Mouse (Mus musculus): Measurements from ENCODE around the gene Nr3c2.
A peak's percentile ranks its signal among the peaks of the same experiment; 100 is the strongest.

The Nr3c2 gene

DNA sequence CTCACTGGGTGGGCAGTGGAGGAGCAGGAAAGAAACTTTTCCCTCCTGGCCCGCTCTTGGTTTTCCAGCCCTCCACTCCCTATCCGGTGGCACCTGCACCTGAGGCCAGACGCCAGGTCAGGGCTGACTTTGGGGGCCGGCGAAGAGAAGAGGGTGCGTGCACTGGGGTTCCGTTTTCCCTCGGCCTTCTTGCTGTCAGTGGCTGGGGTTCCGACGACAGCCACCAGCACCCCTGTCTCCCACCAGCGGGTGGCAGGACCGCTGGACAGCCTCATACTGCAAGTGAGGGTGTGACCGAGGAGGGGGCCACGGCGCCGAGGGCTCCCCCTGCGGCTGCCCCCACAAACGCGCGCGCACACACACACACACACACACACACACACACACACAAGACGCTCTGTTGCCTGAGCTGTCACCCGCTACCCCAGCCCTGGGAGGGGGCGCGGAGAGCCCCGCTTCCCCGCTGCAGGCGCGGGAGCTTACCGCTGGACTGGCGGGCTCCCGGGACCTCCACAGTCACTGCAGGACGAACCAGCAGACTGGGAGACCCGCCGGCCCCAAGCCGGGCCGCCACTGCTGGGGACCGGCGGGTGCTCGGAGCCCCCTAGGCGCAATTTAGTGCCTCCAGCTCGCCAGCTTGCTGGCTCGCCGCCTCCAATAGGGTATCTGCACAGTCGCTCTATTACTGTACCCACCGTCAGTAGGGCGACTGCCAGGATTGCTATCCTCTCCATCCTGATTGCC lies at the start of gene Nr3c2:
TSS of gene Nr3c2 (plus strand) at position 32 of the 744 bp plus-strand sequence.
- no peak for DNase-seq (ENCODE audit: low read depth, low spot score)

DNA sequence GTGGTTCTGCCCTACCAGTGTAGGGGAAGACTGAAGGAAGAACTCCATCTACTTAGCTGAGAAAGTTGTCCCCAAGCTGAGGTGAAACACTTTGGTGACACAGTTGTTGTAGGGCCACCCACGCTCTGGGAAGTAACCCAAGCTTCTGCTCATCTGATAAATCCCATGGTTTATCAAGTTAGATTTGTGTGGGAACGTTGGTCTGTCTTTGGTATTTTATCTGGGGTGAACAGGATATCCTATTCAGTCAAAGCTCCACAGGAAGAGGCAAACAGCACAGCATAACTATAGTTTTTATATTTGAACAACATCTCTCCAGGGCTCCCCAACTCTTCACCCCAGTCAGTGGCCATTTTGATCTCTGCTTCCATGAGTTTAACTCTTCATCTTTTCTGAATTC lies 40.7 kb upstream of the Nr3c2 start:
- no peak for DNase-seq (ENCODE audit: low read depth, low spot score)

DNA sequence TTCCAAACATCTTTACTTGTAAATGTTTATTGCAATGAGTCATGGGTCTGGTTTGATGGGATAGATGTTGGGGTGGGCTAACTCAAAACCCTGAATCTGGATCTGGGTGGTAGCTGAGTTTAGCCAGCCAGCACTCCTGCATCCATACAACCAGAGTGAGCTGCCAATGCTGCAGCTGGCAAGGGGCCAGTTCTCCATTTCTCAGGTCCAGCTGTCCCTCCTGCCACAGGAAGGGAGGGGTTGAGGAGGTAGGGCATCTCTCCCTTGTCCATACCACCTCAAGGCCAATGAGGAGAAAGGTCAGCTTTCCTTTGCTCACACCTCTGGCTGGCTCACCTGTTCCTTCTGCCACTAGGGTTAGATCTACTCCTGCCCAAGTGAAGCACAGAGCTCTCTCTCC lies 39.5 kb upstream of the Nr3c2 start:
- DNase-seq (ENCODE audit: low read depth, low spot score), result no peak

DNA sequence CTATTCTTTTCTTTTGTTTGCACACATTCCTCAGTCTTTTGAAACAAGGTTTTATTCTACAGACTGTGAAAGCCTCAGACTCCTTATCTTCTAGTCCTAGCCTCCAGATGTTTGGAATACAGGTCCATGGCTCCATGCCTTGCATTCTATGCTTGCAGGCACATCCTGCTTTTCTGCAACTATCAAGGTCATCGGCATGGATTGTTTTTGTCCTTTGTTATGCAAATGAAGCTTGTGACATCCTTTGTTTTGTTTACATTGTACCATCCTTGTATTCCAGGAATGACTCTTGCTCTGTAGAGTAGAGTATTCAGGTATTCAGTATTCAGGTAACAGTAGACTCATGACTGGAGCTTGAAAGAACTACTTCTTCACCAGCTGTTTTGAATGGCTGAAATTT lies 36.2 kb upstream of the Nr3c2 start:
- no peak for DNase-seq (ENCODE audit: low read depth, low spot score)

DNA sequence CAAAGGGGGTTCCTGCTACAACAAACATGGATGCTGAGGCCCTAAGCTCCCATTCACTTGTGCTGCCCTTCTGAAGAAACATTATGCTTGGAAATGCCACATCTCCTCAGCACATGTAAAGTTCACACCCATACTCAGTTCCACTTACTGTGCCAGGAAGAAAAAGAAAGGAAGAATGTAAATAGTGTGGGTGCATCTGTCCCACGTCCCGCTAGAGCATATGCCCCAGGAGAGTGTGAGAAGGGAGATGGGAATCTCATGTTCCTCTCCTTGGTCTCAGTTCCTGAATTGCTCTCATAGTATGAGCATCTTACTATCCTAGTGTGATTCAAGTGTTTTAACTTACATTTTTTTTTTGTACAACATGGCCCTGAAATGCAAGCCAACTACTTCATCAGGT lies 22.4 kb upstream of the Nr3c2 start:
- no peak for DNase-seq (ENCODE audit: low read depth, low spot score)

DNA sequence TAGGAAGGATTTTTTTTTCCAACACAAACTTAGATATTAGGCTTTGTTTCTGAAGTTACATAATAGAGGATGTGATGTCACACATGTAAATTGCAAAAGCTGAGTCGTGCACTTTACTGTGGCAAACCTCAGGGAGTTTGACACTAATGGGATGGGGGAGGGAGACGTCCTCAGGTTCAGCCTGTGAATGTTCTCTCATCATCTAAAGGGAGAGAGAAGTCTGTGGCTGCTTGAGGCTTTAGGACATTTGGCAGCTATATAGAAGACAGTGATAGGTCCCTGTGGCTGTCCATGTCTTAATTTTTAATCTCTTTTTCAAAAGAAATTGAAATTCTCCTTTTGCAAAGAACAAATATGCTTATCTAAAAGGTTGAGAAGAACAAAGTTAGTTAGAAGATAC lies 2.2 kb upstream of the Nr3c2 start:
- no peak for DNase-seq (ENCODE audit: low read depth, low spot score)

DNA sequence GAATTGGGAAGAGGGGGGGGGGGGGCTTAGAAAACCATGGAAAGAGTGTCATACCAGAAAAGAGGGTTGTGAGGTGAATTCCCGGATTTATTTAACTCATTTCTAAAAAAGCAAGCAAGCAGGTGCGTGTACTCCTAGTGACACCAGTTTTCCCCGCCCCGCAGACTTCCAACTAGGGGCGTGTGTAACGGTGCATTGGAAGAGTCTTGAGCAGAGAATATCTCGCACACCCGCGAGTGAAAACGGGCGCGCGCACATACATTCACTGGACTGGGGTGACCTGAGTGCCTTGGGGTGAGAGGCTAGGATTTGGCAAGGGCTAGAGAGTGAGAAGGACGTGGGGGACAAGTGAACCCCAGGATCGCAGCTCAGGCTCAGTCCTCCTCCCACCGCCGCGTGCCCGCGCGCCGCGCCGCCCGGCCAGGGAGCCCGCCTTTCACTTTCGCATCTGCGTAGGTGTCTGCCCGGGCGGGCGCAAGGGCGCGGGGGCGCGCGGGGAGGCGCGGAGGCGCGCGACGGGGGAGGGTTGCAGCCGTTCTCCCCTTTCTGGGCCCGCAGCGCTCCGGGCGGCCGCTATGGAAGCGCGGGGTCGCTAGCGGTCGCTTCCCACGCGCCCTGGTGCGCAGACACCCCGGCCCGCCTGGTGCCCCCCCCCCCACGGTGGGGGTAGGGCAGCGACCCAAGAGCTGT lies 376 bp upstream of the Nr3c2 start:
- peak; percentile 69 for DNase-seq (ENCODE audit: low read depth, low spot score)

DNA sequence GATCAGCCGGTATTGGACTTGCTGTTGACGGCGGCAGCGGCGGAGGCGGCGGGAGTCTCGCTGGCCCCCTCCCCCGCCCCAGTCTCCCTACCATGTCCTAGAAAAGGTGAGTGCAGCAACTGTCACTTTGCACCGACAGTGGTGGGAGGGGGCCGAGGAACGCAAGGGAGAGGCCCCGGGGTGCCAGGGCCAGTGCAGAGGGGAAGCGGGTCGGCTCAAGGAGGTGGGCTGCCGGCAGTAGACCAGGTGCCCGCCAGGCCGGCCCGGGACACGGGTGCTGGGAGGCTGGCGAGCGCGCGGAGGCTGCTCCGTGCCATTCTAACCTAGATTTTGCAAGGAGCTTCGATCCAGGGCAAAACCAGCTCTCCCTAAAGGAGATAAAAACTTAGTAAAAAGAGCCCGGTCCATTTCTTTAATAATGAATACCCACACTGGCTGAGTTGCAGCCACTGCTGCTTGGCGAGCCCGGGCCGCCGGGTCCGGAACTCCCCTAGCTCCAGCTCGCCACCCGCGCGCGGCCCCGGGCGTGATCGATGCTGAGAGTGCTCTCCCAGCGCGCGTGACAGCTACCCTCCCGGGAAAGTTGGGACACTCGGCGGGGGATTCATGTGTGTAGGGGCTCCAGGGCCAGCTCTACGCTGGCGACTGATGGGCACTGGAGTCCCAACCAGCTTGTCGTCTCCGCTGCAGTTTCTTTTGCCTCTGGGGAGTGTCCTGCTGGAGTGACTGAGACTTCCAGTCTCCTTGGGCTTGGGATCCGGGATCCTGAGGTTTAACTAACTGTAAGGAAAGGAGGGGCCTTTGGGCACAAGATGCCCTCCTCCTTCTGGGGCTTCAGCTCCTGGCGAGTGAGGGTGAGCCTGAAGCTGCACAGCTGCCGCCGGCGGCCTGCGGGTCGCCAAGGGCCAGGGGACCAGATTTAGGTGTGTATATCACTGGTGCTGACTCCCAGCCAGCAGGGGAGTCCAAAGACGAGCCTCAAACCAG lies 1.2 kb downstream of the Nr3c2 start:
- no peak for DNase-seq (ENCODE audit: low read depth, low spot score)

DNA sequence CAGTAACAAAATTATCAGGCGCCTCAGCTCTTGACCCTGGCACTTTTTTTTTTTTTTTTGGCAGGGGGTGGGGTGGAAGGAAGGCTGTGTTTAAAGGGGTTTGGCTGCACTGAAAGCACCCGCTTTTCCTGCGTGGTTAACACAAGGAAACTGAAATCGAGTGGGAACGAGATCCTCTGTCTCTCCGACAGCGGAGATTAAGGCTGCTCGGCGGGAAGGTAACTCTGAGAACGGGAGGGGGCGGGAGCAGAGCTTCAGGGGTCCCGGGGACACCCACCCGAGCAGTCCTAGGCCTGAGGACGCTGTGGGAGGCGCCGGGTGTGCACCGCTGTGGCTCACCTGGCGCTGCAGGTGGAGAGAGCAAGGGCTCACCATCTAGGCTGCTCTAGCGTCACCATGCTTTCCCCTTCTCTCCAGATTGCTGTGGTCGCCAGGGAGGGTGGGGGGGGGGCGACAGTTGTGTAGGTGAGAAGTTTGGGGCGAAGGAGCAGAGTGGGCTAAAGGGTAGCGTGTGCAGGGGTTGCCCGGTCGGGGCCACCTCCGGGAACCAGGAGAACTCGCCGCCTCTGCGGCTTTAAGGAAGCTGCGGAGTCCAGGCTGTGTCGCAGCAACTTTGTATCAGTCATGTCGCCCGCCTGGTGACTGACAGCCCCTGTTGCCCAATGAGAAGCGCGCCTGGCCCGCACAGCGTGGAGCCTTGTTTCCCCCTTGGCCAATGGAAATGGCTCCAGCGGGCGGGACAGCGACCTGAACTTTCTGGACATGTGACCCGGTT lies 2.4 kb downstream of the Nr3c2 start:
- DNase-seq (ENCODE audit: low read depth, low spot score), result peak; percentile 89

DNA sequence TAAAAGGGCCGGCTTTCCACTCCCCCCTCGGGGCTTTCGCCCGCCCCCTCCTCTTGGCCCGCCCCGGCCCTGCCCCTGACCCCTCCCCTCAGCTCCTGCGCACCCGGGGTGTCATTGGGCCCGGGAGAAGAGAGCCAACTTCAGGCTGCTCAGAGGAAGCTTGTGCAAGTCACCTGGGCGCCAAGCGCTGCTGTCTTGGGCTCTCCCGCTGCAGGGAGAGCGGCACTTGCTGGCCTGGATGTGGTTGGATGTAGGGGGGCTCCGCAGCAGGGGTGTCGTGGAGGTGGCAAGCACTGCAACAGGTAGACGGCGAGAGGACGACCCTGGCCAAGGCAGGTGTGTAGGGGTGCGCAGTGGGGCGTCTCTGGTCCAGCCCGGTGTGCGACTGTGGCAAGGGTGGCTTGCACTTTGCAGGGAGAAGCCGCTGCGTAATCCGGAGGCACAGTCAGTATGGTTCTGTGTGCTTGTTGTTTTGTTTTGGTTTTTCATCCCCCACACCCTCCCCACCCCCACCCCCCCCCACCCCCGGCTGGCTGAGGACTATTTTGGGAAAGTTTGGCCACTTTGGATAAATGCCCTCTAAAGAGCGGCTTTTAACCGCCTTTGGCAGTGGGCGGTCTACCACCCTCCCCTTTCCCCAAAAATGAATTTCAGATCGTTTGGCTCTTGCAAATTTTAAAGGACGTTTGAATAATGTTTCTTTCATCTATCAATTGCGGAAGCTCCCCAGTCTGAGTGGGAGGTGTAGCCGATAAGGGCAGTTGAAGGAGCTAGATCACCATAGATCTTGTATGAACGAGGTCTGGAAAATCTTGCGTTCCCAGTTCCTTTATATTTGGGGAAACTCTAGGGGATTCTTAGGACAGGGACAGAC lies 3.2 kb downstream of the Nr3c2 start:
- no peak for DNase-seq (ENCODE audit: low read depth, low spot score)

DNA sequence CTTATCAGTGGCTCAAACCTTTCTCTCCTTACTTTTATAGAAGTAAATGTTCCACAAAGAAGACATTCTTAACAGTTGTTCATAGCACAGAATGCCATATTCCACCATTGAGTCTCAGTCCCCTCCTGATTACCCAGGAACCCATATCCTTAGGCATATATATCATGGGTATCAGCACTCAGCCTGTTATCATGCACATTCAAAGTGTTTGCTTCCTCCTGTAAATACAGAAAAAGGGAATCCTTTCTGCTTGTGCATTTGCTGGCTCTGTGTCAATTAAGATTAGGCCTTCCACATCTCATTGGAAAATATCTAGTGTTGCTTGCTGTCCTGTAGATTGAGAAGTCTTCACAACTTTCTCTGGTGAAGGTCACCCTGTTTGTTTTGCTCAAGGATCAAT lies 12.0 kb downstream of the Nr3c2 start:
- DNase-seq (ENCODE audit: low read depth, low spot score), result no peak

DNA sequence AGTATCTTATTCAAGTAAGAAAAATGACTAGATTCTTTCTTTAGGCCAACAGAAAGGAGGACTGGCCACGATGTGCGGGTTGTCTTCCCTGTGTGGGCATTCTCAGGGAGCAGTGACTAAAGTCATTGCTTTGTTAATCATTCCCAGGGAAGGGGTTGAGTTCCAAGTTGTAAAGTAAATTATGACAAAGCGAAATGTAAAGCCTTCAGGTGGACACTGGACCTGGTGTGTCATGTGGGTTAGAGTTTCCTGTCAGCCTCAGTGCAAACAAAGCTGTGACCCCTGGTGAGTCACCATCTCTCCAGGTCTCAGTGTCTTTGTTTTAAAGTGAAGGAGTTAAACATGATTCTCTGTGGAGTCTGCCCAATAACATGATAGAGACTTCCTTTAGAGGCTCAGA lies 13.4 kb downstream of the Nr3c2 start:
- DNase-seq (ENCODE audit: low read depth, low spot score), result no peak

DNA sequence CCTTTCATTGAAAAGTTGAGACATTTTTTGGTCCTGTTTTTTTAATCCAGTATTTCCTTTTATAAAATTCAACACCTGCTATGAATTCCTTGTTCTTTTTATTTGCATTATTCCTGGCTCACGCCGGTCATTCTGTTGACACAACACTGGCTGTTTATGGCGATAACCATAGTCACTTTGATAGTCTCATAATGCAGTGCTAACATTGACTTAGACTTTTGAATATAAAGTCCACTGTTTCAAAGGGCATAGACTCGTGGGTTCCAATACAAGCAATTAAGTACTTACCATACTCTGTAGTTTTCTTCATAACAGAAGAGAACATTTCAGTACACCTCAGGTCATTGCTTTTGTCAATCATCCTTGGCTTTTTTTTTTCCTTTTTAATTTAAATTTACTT lies 14.0 kb downstream of the Nr3c2 start:
- no peak for DNase-seq (ENCODE audit: low read depth, low spot score)

DNA sequence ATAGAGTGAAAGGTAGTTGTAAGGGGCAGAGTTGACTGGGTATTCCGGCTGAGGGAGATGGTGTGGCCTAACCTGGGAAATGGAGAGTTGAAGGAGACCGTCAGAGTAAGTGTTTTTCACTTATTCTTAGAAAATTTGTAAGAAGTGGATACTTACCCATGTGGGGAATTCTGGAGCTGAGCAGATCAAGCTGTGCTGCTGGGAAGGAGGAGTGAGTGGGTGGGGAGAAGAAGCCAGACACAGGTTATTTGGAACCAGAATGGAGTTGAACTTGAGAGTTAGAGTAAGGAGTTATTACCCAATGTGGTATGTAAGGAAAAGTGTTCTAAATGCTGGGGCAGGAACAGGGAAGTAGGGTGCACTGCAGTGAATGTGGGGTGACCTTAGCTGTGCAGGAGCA lies 16.0 kb downstream of the Nr3c2 start:
- DNase-seq (ENCODE audit: low read depth, low spot score), result no peak

DNA sequence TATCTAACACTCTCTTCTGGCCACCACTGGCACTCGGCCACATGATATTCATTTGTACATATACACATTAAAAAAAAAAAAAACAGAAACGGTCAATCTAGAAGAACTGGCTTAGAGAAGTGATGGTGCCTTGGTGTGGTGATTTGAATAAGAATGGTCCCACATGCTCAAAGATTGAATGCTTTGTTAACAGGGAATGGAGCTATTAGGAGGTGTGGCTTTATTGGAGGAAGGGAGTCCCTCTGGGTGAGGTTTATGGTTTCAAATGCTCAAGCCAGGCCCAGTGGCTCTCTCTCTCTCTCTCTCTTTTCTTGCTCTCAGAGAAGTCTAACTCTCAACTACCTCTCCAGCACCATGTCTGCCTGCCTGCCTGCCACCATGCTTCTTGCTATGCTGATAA lies 20.3 kb downstream of the Nr3c2 start:
- DNase-seq (ENCODE audit: low read depth, low spot score), result no peak

DNA sequence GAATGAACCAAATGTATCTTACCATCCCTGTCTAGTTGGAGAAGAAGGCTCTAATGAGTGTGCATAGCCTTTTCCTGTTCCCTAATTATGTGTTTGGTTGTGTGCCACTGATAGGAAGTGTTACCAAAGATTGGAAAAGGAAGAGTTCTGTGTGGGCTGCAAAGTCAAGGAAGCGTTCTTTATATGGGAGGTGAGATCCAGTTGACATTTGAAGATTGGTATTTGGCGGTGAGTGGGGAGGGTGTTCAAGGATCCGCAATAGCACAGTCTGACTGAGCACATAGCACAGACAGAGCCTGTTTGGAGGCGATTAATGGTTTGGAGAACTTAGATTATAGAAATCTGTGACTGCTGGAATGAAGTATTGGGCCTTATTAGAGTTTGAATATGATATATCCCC lies 24.9 kb downstream of the Nr3c2 start:
- no peak for DNase-seq (ENCODE audit: low read depth, low spot score)

DNA sequence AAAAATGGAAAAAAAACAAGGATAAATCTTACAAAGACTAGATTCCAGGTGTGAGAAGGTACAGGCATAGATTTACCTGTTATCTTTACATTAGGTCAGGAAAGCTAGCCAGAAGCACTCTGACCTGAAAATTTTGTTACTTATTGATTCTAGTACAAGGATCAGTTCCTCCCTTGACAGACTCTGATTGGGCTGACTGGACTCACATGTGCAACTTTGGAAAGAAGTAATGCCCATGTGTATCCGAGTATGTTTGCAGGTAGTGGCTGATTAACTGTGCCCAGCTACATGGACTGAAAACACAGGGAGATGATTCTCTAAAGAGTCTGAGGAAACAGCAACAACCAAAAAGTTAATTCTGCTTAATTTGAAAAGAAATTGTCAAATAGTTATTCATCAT lies 29.1 kb downstream of the Nr3c2 start:
- no peak for DNase-seq (ENCODE audit: low read depth, low spot score)

DNA sequence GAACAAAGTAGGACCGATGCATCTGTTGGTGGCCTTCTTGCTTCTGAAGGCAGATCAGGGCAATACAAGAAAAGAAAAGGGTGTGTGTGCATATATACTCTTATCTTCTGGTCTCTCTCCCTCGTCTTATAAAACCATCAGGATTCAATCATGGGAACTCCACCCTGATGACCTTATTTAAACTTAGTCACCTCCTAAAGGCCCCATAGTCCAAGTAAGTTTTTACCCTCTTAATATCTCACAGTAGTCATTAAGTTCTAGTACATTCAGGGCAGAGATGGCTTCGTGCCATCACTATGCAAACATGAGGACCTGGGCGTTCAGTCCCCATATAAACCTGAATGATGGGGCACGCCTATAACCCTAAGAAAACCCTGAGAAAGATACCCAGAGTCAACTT lies 29.6 kb downstream of the Nr3c2 start:
- no peak for DNase-seq (ENCODE audit: low read depth, low spot score)

DNA sequence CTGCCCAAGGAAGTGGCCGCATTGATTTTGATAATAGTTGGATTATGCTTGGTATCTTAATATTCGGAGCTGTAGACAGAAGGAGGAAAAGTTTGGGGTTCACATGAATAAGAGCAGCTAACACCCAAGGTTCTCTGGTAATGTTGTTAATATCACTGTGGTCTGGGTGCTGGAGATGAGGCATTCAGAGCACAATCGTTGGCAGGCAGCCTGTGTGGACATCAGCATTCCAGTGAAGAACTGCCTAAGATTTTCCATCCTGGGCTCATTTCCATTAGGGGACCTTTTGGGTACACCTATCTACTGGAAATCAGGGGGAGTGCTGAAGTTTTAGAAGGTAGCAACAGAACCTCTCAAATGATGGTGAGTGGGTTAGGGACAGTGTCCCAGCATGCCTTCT lies 65.8 kb downstream of the Nr3c2 start:
- DNase-seq (ENCODE audit: low read depth, low spot score), result no peak

DNA sequence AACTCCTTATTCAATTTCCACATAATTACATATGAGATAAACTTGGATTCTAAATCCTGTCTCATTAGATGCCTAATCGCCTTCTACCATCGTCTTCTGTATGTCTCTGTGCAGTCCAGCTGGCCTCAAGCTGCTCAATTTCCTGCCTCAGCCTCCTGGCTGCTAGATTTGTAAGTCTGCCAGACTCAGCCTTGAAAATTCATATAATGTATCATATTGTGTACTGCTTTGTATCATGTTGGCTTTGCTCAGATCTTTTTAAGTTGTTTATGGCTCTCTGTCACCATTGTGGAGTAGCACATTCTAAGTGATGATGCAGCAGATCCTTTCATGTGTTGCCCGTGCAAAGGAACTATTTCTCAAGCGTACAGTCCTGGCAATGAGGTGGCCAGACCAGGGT lies 71.9 kb downstream of the Nr3c2 start:
- DNase-seq (ENCODE audit: low read depth, low spot score), result no peak

All from retina, postnatal 7 days (tissue).